Mouse (Mus musculus) lung, adult 2 months (tissue): ENCODE results near the gene Zrsr1.

Source experiments
- CTCF ChIP-seq: fragments of 200-500 bp; IDR thresholded peaks from 2 replicates; pipeline ENCODE4 v1.5.1; 2011; ENCODE audit warnings: mild to moderate bottlenecking, low read length, control low read depth; ENCODE audit not compliant: insufficient read depth
- POLR2A ChIP-seq: fragments of 200-500 bp; IDR thresholded peaks from 2 replicates; pipeline ENCODE4 v1.6.1; 2011; ENCODE audit warnings: low read depth, mild to moderate bottlenecking, control low read depth, low read length, borderline replicate concordance; ENCODE audit errors: extremely low read depth

DNA sequence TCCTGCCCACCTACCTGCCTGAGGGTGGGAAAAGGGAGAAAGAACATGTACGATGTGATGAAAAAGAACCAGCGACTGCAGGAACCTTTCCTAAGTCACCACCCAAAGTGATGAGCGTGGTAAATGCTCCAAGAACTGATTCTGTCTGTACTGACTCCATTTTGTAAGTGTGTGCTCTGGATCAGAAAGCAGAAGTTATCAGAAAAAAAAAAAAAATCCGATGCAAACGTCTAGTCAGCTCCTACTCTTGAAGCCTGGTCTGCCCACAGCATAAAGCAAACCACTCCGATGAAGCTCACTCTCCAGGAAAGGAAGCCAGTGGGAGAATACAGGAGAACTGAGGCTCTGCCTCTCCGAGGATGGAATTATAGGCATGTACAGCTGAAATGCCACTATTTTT, 19.1 kb upstream of the Zrsr1 start:
- TF ChIP-seq CTCF, result no peak
- TF ChIP-seq POLR2A, result no peak
